Mouse (Mus musculus) embryonic fibroblast, embryonic 13.5 days (primary cell): ENCODE results near the gene Col20a1. TPM values are rescaled to one million over a fixed set of nuclear protein-coding genes. Genes with fewer than 3 reads are reported as not detected.
A peak's percentile ranks its signal among the peaks of the same experiment; 100 is the strongest.

Experiments
- H3K27ac ChIP-seq: 2 replicates; pipeline ENCODE4 v1.5.1; 2012; ENCODE audit warnings: low read length, control low read depth, inconsistent platforms; ENCODE audit not compliant: insufficient read depth
- H3K4me1 ChIP-seq: 2 replicates; pipeline ENCODE4 v1.6.1; 2011; ENCODE audit warnings: low read length; ENCODE audit not compliant: control insufficient read depth, insufficient read depth
- H3K4me3 ChIP-seq: 2 replicates; pipeline ENCODE4 v1.5.1; 2011; ENCODE audit warnings: mild to moderate bottlenecking, control low read depth, low read length; ENCODE audit not compliant: insufficient read depth
- CTCF ChIP-seq: IDR thresholded peaks from 2 replicates; pipeline ENCODE4 v1.5.1; 2011; ENCODE audit warnings: mild to moderate bottlenecking, control low read depth, low read length, moderate library complexity, borderline replicate concordance; ENCODE audit not compliant: insufficient read depth
- POLR2A ChIP-seq: IDR thresholded peaks from 2 replicates; pipeline ENCODE4 v1.6.1; 2011; ENCODE audit warnings: low read depth, mild to moderate bottlenecking, control low read depth, low read length, moderate library complexity
- polyA plus RNA-seq: library from polyadenylated mRNA; stranded (reverse); fragments of >200 nt; gene quantifications from 2 replicates; pipeline ENCODE4 v1.2.4, GENCODE M21; 2011; ENCODE audit warnings: low read depth; ENCODE audit not compliant: missing spikeins, insufficient read length

Gene Col20a1
- polyA plus RNA-seq, 1 experiment, result 0.23 TPM

- TF ChIP-seq CTCF, result no peak
- TF ChIP-seq POLR2A, result no peak
- Histone ChIP-seq H3K27ac (no peak overlapping the region), H3K4me1 (peaks cover 12% of the 10 kb centered on the region), H3K4me3 (no peak overlapping the region)
Measured at GRCm38 (mm10) chr2:180962616-180963308, 23.6 kb upstream of the Col20a1 start.

DNA sequence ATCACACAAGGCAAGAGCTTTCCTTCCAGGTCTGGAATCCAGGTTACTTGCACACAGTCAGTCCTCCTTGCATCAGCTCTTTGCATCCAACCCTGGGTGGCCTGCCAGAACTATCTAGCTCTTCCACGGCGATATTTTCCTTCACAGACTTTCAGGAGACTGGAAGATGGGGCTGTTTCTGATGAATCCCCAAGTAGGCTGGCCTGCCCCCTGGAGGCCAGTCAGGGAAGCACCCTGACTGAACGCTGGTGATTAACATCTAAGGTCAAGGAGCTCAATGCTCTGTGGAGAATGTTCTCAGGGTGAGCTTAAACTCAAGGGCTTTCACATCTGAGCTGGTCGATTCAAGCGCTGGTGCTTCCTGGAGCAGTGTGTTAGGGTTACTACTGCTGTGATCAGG, 22.4 kb upstream of the Col20a1 start:
- H3K4me1 ChIP-seq, result peaks cover 12% of the 10 kb centered on the region
- H3K4me3 ChIP-seq, result no peak overlapping the region
- TF ChIP-seq CTCF (peak; percentile 65; the same call in 1 of the 2 replicates), POLR2A (no peak)
- H3K27ac ChIP-seq, result no peak overlapping the region

- H3K27ac ChIP-seq, result peak overlapping the region; percentile 87
- peaks cover 11% of the 10 kb centered on the region for H3K4me1 ChIP-seq
- TF ChIP-seq POLR2A (no peak), CTCF (no peak)
- H3K4me3 ChIP-seq, result peak overlapping the region; percentile 100
Measured at GRCm38 (mm10) chr2:180966092-180966882, 20.0 kb upstream of the Col20a1 start.

DNA sequence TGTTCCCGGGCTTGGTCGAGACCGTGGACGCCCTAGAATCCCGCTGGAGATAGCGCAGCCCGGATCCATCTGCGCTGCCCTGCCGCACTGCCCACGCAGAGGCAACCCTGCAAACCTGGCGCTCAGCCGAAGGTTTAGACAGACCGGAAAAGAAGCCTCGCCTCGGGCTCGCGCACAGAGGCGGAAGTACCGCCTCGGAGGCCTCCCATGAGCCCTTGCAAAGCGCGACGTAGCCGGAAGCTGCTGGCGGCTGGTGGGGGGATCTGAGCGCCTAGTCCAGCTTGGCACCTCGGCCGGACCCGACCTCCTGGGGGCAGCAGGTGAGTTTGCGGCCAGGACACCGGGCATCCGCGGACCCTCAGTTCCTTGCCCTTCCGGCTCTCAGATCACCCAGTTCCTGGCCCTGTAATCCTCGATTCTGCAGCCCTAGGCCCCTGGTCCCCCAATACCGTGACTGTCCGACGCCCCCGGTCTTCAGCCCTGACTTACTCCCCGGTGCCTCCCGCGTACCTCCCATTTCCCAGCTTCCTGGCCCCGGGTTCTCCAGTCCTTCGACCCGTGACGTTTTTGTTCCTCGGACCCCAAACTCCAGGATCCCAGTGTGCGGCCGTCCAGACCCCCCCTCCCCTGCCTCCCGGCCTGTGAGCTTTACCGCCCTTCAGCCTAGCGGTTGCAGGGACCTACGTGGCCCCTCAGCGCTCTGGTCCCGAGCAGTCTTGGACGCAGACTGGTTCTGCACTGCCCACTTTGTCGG, 19.1 kb upstream of the Col20a1 start, which contains the start of gene Arfgap1:
Arfgap1 (plus strand) TSS at position 216 of the 754 bp plus-strand sequence.
- peak within 1 kb of the TSS; percentile 87 for H3K27ac ChIP-seq
- H3K4me1 ChIP-seq, result peaks cover 11% of the 10 kb centered on the region
- TF ChIP-seq CTCF (no peak), POLR2A (peak; percentile 98)
- H3K4me3 ChIP-seq, result peak within 1 kb of the TSS; percentile 100

DNA sequence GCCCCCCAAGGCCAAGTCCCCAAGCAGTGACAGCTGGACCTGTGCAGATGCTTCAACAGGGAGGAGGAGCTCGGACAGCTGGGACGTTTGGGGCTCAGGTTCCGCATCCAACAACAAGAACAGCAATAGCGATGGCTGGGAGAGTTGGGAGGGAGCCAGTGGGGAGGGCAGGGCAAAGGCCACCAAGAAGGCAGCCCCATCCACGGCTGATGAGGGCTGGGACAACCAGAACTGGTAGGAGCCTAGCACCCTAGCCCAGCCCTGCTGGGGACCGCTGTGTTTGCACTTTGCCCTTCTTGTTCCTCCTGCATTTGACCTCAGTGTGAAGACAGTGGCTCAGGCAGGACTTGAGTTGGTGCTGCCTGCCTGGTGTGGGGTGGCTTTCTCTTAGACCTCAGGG, 5.2 kb upstream of the Col20a1 start:
- Histone ChIP-seq H3K27ac (no peak overlapping the region), H3K4me1 (no peaks in the 10 kb centered on the region), H3K4me3 (no peak overlapping the region)
- no peak for TF ChIP-seq POLR2A
- TF ChIP-seq CTCF, result no peak

DNA sequence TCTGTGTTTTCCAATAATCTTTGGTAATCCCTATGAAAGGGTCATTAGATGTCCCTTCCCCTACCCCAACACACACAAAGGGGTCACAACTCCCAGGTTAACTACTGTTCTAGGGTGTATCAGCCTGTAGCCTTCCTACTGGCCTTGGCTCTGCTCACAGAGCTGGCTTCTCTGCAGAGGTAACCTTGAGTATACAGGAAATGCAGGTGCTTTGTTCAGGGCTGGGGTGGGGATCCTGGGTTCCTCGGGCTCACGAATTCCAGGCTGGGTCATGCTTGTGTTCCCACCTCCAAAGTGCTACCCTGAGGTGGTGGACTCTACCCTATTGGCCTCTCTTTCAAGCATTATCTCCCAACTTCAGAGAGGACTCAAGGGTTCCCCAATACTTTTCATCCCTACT, 700 bp upstream of the Col20a1 start:
- no peak overlapping the region for H3K4me3 ChIP-seq
- TF ChIP-seq CTCF, result no peak
- no peak for TF ChIP-seq POLR2A
- no peaks in the 10 kb centered on the region for H3K4me1 ChIP-seq
- no peak overlapping the region for H3K27ac ChIP-seq

DNA sequence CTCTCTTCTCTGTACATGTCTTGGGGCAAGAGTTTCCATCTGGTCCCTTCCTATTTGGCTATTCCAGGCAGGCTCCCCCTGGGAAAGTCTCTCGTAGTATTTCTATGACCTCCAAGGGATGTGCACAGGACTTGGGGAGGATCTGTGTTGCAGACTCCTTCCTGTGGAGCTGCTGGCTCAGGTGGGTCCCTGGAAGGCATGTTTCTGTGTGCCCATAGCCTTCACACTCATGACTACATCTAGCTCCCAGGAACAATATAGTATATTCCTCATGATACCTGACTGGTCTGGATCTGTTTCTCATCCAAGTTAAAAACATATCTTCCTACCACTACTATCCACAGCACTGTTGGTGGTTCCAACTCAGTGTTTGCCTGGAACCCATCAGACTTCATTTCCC, 666 bp downstream of the Col20a1 start:
- H3K4me1 ChIP-seq, result no peaks in the 10 kb centered on the region
- TF ChIP-seq POLR2A (no peak), CTCF (no peak)
- no peak overlapping the region for H3K27ac ChIP-seq

GRCm38 (mm10) chr2:180987432-180988030, 1.2 kb downstream of the Col20a1 start:
- TF ChIP-seq CTCF, result no peak
- TF ChIP-seq POLR2A, result peak; percentile 23; the same call in 1 of the 2 replicates
- H3K27ac ChIP-seq, result no peak overlapping the region
- H3K4me3 ChIP-seq, result no peak overlapping the region
- H3K4me1 ChIP-seq, result no peaks in the 10 kb centered on the region

More for the DNA sequence above, 666 bp downstream of the Col20a1 start:
- H3K4me3 ChIP-seq, result no peak overlapping the region

- no peaks in the 10 kb centered on the region for H3K4me1 ChIP-seq
- H3K27ac ChIP-seq, result no peak overlapping the region
- TF ChIP-seq CTCF (no peak), POLR2A (no peak; the same call in none of the 2 replicates)
- H3K4me3 ChIP-seq, result no peak overlapping the region
Measured at GRCm38 (mm10) chr2:180988347-180988913, 2.1 kb downstream of the Col20a1 start.
